Mouse (Mus musculus) left cerebral cortex, adult 18-20 months (tissue): ENCODE data around the gene Hoxb1. TPM values are rescaled to one million over a fixed set of nuclear protein-coding genes. Genes with fewer than 3 reads are reported as not detected.

Source experiments
- DNase-seq, 2 experiments: peaks; one replicate each; pipeline ENCODE4 v3.0.0; 2021 to 2022; ENCODE audit warnings: low spot score in 2 of 2, mixed read lengths in 1 of 2
- total RNA-seq, 2 experiments: library from RNA; stranded (reverse); gene quantifications; 2 replicates each; pipeline ENCODE4 v1.2.3; 2021

Gene Hoxb1
- total RNA-seq, 2 experiments from 2014 or later: not detected

DNA sequence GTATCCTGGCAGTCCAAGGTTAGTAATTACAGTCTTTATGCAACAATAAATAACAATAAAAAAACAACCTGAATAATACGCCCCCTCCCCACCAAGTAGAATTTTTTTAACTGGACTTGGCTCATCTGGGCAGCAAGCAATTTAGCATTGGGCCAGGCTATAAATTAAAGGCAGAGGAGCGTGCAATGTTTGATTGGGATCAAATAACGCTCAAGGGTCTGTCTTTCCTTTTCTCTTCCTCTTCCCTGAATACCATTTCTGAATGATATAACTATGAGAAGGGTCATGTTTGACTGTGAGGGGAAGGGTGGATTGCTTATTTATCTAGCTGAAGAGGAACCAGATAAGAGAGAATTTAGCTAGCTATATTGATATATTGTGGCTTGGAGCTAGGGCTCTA lies 16.6 kb upstream of the Hoxb1 start:
- no peak for DNase-seq

DNA sequence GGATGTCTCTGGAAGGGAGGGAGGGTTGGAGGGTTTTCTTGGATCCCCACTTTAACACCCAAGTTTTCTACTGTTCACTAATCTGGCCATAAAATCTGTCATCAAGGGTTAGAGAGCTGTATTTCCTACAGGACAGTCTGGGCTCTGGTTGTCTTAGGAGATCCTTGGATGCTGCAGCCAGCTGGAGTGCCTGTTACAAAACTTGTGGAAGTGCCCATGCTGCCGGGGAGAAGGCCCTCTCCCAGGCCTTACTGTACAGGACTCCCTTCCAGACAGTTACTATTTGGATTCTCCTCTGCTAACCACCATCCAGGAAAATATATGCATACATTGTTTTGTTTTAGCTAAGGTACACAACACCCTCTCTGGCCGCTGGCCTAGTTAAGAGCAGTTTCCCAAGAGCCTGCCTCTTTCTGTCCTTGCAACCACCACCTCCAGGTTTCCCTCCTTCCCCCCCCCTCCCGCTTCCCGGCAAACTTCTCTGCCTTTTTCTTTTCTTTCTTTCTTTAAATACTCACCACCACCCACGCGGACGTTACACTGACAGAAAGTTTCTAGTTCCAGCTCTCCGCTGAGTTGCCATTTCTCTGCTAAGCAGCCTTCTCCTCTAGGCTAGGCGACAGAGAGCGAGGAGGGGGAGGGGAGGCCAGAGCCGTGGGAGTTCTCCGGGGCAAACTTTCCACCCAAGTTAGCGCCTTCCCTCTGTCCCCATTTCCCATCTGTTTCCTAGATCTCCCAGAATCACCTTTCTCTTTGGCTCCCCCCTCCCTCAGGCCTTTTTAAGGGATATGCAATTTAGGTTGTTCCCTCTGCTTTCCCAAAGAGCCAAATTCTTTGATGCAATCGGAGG lies 15.8 kb upstream of the Hoxb1 start:
- DNase-seq: no peak

DNA sequence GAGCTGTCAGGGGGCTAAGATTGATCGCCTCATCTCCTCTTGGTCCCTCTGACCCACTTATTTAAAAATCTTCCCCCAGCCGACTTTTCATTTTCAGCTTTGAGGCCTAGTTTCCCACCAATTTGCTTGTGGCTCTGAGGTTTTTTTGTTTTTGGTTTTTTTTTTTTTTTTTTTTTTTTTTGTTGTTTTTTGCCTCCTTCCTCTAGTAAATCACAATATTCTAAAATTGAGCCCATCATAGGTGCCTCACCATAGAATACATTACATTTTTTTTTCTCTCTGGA lies 15.3 kb upstream of the Hoxb1 start, which contains the start of gene Hoxb2:
Hoxb2 (plus strand) TSS at position 185 of the 284 bp plus-strand sequence.
- no peak for DNase-seq

DNA sequence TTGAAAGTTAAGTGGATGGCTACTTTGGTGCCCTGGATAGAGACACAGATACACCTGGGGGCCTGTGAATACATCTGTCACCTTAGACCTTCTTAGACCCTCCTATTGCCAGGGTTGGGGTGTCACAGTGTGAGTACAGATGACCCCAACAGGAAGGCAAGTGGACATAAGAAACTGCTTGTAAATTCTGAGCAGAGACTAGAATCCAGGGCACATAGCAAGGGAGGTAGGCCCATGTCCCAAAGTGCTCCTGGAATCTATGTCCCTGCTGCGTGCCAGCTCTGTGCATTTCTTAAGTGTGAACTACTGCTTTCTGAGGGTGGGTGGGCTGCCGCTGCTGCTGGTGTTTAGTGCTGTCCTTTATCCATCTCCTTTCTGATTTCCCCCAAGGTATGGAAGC lies 14.8 kb upstream of the Hoxb1 start:
- no peak for DNase-seq

DNA sequence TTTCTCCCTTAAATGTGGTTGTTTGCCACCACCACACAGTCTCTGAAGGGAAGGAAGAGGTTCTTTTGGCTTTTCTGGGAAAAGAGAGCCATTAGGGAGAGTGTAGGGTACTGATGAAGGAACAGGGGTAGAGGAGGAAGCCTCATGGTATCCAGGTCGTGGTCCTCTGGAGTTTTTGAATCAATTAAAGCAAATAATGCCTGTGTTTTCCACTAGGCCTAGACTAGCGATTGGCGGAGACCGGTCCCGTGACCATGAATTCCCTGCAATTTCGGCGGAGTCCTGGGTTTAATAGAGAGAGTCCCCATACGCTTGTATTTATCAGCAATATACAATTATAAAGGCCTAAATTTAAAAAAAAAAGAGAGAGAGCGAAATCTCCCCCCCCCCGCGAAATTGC lies 14.2 kb upstream of the Hoxb1 start:
- no peak for DNase-seq

DNA sequence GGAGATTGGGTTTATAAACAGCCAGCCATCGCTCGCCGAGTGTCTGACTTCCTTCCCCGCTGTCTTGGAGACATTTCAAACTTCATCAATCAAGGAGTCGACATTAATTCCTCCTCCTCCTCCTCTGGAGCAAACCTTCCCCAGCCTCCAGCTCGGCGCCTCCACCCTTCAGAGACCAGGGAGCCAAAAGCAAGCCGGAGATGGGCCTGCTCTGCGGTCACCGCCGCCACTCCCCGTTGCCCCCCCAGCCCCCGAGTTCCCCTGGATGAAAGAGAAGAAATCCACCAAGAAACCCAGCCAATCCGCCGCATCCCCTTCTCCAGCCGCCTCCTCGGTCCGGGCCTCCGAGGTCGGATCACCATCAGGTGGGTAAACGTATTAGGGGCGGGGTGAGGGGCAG lies 13.7 kb upstream of the Hoxb1 start:
- DNase-seq: no peak

DNA sequence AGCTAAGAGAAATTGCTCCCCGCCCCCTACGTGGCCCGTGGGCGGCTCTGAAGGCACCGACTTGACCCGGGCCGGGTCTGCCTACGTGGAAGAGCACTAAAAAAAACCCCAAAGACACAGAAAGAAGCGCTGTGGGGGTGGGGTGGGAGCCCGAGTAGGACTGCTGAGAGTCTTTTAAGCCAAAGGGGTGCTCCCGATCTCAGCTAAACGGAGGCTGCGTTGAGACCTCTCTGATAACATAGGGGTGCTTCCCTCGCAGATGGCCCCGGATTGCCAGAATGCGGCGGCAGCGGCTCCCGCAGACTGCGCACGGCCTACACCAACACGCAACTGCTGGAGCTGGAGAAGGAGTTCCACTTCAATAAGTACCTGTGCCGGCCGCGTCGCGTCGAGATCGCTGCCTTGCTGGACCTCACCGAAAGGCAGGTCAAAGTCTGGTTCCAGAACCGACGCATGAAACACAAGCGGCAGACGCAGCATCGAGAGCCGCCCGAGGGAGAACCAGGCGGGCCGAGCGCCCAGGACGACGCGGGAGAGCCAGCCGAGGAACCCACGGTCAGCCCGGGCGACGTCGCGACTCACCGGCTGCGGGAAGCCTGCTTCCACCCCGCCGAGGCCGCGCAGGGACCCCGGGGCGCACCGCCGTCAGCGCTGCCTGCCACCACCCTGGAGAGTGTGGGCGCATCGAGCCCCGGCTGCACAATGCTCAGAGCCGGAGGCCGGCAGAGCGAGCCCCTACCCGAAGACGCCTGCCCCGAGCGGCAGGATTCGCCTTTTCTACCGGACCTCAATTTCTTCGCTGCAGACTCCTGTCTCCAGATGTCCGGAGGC lies 12.6 kb upstream of the Hoxb1 start:
- DNase-seq: no peak

DNA sequence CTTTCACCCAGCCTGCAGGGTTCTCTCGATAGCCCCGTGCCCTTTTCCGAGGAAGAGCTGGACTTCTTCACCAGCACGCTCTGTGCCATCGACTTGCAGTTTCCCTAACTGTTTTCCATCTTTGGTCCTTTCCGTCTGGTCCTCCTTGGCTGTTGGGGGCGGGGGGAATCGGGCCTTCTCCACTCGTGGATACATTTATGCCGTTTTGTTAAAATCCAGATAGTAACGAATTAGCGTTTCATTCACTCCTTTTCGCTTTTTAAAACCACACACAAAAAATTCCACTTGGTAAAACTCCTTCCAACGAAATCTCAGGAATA lies 12.1 kb upstream of the Hoxb1 start:
- no peak for DNase-seq

DNA sequence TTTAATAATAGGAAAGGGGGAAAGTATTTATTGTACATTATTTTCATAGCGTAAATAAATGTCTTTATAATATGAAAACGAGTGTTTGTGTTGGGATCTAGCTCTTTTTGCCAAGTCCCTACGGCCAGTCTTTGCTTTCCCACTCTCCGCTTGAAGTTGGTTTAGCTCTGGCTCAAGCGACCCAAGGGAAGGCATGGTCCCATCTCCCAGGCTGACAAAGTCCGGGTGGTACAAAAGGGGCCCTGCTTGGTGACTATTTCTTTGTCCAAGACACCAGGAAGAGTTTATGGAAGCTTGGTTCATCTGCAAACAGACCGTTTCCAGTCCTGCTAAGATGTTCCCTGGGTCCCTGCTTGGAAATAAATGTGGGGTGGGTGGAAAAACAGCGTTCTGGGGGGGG lies 11.6 kb upstream of the Hoxb1 start:
- no peak for DNase-seq

DNA sequence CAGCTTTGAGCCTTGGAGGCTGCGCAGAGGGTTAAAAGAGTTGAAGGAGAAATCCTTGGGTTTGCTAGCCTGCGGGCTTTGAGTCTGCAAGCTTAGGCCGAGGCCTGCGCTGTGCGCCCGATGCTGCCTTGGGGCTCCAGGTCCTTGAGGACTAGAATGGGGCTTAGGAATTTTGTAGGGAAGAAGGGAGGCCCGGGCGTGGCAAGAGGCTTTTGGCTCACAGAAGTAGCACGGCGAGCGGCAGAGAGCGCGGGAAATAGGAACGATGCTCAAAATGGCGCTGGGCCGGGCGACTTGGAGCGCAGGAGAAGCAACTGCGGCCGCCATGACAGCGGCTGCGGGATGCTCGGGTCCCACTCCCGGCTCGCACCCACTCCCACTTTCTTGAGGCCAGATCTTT lies 11.2 kb upstream of the Hoxb1 start:
- DNase-seq: no peak

DNA sequence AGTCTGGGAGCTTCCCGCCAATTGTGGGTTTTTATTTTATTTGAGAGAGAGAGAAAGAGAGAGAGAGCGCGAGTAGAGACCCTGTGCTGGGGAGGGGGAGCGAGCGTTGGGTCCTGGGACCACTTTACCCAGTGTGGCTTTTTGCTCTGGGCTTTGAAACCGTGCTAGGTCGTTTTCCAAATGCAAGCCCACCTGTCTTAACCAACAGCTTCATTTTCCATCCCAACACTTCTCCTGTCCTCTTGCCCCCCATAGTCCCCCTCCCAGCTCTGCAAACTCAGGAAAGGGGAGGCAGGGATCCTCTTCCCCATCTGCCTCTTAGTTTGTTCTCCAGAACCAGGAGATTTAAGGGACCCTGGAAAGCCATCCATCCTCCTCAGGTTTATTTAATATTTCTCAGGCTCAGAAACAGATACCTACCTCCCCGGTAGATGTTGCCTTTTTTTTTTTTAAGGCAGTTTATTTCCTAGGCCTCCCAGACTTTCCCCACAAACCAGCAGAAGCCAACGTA lies 10.7 kb upstream of the Hoxb1 start:
- DNase-seq: no peak

DNA sequence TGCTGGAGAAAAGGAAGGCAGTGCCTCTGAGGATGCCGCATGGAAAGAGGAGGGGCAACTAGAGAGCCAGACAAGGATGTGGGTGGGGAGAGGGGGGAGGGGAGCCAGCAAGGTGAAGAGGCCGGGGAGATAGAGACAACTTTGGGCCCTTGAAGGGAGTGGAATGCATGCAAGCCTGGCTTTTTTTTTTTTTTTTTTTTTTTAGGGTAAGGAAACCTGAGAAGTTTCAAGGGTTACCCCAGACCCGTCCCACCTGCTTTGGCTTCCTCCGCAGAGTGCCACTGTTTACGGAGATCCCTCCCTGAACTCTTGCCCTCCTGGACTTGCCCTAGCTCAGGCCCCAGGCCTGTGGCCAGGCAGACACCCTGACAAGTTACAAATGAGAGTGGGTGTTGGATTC lies 1.7 kb upstream of the Hoxb1 start:
- DNase-seq: no peak

DNA sequence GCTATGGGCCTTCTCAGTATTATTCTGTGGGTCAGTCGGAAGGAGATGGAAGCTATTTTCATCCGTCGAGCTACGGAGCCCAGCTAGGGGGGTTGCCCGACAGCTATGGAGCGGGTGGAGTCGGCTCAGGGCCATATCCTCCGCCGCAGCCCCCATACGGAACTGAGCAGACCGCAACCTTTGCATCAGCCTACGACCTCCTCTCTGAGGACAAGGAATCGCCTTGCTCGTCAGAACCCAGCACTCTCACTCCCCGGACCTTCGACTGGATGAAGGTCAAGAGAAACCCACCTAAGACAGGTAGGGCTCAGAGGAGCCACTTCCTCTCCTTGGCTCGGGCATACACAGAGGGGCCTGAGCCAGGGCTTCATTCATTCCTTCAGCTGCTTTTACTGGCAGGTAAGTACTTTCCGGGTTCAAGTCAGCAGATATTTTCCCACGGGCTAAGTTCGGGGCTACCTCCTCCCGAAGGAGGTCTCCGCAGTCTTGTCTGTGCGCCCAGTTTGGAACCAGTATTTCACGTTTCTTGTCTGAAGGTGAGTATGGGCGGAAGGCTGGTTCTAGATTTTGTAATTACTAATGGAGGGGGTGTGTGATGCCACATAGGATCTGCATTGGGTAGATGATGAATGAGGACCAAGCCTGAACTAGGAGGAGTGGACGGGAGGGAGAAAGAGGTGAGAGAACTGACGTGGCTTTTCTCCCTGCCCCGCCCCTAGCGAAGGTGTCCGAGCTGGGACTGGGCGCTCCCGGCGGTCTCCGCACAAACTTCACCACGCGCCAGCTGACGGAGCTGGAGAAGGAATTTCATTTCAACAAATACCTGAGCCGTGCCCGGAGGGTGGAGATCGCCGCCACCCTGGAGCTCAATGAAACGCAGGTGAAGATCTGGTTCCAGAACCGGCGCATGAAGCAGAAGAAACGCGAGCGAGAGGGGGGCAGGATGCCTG lies 815 bp downstream of the Hoxb1 start:
- no peak for DNase-seq

DNA sequence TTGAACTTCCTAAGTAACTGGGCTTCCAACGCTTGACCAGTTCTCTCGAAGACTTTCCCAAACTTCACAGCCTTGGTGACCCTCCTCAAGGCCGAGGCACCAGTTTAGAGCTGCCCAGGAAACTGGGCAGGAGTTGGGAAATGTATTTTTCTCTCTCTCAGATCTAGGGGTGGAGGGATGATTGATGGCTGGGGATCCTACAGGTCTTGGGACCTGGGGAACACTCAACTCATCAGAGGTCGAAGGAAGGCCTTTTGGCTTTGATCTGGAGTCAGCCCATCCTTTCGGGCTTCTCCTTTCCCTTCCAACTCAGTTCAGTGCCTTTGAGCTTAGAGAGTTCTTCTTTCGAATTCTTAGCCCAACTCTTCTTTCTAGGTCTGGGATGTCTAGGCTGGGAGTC lies 1.6 kb downstream of the Hoxb1 start:
- no peak for DNase-seq

DNA sequence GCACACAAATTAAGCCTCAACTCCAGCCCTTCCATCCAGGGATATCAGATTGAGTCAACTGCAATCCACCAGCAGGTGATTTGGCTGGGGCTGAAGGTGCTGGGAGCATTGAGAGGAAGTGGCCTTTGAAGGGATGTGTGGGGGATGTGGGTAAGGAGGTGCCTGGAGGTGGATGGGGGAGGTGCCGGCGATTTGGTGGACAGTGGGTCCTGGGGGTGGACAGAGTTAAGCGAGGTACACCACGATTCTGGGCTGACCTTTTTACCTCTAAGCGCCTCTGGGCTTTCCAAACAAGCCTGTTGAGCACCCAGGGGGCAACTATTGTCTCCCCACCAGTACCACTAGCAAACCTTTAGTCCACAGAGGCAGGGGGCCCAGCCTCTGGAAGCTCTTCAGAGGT lies 3.1 kb downstream of the Hoxb1 start:
- no peak for DNase-seq

DNA sequence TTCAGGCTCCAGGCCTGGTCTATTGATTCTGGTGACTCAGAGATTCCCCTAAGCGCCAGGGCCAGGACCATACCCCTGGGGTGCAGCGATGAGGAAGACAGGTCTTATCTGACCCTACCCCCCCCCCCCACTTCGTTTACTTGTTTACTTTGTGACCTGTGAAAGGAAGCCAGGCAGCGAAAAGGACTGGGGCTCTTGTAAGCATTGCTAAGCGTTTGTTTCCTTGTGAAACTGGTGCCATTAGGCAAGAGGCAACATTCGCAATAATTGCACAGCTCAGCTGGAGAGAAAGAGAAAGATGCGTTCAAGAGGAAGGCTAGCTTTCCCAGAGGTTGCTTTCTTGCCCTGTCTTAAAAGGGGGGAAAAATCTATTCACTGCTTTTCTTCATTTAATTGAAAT lies 3.6 kb downstream of the Hoxb1 start:
- DNase-seq: no peak

DNA sequence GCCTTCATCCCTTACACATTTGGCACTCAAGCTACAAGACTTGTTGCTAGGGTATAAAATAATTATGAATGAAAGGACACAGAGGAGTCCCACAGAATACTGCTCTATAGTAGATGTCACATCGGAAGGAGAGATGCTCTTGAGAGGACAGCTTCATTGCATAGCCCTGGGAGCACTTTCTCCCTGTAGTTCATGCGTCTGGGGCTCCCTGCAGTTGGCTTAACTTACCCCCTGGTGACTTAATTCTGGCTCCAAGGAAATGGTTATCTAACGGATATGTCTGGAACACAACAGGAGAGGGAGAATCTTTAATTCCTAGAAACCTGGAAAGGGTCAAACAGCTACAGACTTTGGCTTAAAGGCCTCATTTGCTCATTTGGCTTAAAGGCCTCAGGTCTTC lies 6.2 kb downstream of the Hoxb1 start:
- DNase-seq: no peak

DNA sequence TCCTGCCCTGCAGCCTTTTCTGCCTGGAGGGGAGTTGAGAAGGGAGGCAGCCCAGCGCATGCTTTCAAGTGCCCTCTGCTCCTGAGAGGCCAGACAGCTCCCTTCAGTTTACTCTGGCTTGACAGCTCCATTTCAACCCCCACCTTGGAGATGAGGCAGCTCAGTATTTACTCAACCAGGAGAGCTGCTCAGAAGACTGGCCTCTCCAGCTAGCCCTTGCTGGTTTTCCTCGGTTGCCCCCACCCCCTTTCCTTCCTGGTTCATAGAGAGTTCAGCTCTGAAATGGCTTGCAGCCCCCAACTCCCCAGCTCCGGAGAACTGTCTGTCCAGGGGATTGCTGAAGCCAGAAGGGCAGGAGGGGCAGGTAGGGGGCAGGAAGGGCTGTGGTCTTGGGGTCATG lies 7.0 kb downstream of the Hoxb1 start:
- no peak for DNase-seq

DNA sequence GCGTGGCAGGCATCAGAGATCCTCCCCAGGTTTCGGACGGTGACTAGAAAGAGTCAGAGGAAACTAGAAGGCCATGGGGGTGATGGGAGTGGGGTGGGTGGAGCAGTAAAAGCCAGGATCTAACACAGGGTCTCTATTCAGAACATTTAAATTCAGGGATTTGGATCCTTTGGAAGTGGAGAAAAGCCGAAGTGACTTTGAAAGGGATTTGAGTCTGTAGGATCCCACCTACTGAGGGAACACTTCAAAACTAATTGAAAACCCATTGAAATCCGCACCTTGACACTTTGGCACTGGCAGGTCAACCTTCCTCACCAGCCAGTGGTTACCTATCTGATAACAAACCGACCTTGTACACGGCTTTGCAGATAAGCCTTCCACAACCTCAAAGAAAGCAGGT lies 9.3 kb downstream of the Hoxb1 start:
- DNase-seq: no peak

DNA sequence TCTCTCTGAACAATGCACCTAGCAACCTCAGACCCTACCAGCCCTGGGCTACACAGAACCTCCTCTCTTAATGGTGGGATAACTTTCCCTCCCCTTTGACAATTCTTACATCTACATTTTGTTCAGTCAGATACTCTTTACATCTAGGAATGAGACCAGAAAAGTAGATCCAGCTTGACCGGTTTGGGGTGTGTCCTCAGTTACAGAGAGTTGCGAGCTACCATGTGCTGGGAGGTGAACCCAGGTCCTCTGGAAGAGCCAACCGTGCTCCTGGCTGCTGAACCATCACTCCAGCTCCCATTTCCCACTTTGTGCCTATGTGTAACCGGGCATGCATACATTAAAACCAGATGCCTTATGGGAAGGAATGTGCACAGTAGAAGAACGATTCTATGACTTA lies 17.8 kb downstream of the Hoxb1 start:
- DNase-seq: no peak

DNA sequence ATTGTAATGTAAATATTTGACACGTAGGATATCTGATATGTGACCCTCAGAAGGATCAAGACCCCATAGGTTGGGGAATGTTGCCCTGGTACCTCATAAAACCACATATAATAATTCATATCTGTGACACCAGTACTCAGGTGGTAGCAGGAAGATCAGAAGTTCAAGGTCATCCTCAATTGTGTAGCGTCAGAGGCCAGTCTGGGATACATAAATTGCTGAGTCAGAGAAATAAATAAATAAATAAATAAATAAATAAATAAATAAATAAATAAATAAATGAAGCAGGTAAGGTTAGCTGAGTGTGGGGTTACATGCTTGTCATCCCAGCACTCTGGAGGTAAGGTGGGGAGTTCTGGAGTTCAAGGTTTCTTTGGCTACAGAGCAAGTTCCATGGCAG lies 22.1 kb downstream of the Hoxb1 start:
- no peak for DNase-seq
